Mouse (Mus musculus) cerebellum, postnatal 36 days (tissue): ENCODE results near the gene Atl1.

Source experiments
- DNase-seq, 2 experiments: peaks; one replicate each; pipeline ENCODE4 v3.0.0; 2021 to 2022; ENCODE audit warnings: mixed read lengths in 2 of 2

The Atl1 gene

GRCm38 (mm10) chr12:69885170-69885923 lies 7.1 kb upstream of the Atl1 start:
- no peak for DNase-seq

DNA sequence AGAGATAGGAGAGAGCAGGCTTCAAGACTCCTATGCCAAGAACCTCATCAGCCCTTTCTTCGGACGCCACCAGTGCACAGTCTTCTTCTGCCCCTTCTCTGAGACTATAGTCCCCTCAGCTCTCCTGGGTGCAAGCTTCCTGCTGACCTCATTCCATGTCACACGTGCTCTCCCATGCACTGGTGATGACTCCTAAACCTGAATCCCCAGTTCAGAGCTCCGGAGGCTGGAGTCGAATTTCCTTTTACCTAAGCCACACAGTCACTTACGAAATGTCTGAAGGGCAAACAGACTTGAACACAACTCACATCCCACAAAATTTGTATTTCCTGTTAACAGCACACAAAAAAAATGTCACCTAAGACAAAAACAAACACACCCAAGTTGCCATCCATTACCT lies 4.6 kb upstream of the Atl1 start:
- DNase-seq = no peak

DNA sequence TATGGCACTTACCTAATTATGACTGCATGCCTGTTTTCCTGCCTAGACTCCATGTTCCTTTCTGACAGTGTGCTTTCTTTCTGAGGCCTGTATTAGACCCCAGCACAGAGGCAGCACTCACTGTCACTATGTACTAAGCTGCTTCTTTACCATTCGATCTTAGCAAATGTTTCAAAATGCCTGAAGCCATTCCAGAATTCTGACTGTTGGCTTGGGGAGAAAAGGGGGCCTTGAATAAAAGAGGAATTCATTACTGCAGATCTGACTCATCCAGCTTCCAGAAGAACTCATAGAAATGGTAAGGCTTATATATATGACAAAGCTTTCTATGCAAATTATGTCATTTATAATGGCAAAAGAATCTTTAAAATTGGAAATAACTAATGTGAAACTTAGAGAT lies 4.1 kb upstream of the Atl1 start:
- DNase-seq = no peak

DNA sequence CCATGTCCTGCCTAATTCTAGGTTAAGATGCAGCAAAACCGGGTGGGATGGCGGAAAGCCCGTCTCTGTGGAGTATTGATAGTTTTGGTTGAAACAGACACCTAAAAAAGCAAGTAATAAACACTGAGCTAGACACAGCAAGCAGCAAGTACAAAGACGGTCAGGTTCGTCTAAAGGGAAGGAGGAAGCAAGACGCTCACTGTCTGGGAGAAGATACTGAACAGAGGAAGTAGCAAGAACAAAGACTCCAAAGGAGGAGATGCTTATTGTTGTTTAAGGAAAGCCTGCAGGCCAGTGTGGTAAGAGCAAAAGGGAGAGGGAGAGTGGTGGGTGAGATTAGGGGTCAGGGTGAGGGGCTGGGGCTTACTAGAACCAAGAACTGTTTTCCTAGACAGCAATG lies 2.4 kb upstream of the Atl1 start:
- no peak for DNase-seq

- no peak for DNase-seq
These were observed 1.9 kb upstream of the Atl1 start for GRCm38 (mm10) chr12:69890476-69890875.

DNA sequence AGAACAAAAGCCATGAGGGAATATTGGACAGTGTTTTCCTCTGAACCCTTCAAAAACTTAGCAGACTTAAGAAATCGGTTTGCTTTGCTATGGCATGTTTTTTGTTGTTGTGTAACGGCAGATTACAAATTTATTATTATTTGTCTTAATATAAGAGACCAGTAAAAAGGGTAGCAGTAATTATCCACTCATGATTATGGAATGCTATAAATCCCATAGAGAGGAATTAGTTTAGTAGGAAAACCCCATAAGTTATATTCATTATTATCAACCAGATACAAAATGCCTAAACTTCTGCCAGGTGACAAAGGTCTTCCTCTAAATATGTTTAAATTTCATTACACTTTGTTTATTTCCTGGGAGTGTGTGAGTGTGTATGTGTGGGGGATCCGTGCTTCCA lies 693 bp upstream of the Atl1 start:
- no peak for DNase-seq

GRCm38 (mm10) chr12:69893927-69894326 lies 1.5 kb downstream of the Atl1 start:
- DNase-seq = no peak

- no peak for DNase-seq
These were observed 2.6 kb downstream of the Atl1 start for GRCm38 (mm10) chr12:69895046-69895445.

DNA sequence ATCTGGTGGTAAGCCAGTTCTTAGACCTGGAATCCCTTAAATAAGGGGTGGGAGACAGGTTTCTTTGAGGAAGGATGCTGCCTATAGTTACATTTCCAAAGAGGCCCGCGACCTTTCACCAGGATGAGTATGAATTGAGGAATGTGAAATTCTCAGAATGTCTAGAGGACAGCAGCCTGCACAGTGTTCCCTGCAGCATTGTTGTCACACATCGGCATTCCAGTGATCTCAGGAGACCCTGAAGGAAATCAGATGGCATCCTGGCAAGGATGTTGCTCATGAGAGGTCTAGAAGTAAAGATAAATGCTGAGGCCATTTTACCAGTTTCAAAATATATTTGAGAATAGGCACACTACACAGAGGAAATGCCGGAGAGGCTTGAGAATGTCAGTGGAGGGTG lies 5.7 kb downstream of the Atl1 start:
- DNase-seq = no peak

DNA sequence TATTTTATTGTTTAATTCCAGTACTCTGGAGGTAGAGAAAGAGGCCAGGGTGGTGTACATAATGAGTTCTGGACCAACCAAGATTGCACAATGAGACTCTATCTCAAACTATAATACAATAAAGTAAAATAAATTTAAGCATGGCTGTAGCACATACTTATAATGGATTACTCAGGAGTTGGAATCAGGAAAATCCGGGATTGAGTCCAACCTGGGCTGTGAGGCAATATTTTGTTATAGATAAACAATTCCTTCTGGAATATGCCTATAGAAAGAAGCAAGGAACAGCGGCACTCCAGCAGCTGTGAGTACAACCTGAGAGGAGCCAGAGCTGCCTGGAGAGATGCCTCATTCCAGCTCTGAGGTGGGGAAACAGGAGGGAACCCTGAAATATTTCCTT lies 12.6 kb downstream of the Atl1 start:
- DNase-seq = no peak

GRCm38 (mm10) chr12:69907667-69908510 lies 15.5 kb downstream of the Atl1 start:
- peak; percentile 76 to 81 for DNase-seq

DNA sequence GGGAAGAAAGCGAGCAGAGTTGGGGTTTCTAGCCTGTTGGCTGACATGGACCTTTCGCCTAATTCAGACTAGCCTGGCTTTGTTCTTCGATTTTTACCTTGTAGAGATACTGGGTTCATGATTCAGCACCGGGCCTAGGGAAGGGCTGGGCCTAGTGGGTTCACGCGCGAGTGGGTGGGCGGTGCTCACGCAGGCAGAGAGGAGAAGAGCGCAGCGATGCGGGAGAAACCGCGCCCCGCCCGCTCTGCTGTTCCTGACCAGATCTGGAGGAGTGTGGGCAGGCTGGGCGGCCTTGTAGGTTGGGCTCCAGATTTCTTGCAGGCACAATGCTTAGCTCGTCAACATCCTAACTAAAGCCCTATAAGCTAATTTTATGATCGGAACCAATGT lies 16.1 kb downstream of the Atl1 start:
- peak; percentile 75 to 82 for DNase-seq

DNA sequence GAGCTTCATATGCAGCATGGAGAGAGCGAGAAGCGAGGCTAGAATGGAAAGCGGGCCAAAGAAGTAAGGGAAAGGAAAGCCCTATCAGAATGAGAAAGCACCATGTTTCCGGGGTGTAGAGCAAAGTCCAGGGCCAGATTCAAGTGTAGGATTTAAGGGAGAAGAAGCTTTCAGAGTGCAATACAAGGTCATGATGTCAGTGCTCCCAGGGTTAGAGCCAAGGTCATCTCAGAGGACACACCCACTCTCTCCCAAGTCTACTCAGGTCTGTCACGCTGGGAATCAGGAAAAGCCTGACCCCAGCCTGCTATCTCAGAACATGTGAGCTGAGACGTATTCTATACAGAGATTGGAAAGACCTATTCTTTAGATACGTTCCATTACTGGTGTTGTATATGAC lies 19.5 kb downstream of the Atl1 start:
- no peak for DNase-seq

DNA sequence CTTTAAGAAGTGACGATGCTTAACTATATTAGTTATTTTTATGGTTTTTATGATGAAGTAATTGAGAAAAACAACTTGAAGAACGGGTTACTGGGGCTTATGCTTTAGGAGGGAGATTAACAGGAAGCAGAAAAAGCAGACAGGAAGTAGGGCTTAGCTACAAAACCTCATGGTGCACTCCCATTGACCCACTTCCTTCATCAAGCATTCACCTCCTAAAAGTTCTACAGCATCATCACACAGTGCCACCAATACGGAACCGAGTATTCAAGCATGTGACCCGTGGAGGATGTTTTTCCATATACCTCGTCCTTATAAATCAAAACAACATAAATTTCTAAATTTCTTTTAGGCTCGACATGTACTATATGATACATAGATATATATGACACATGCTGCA lies 20.3 kb downstream of the Atl1 start:
- DNase-seq = no peak

GRCm38 (mm10) chr12:69917870-69918269 lies 25.5 kb downstream of the Atl1 start:
- no peak for DNase-seq

DNA sequence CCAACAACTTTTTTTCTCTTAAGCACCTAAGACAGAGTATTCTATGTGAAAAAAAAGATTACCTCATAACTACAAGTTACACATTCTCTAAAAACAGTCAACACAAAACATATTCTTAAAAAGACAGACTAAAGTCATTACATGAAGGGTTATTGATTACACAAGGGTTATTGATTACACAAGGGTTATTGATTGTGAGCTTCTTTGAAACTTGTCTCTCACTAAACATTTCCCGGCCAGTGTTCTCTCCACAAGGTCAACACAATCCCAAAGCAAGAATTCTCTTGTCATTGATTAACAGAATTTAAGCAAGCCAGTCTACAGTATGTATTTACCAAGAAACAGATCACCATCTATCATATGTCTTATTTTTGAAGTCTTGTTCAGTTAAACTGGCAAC lies 29.7 kb downstream of the Atl1 start:
- DNase-seq = no peak

- no peak for DNase-seq
These were observed 30.7 kb downstream of the Atl1 start for GRCm38 (mm10) chr12:69923128-69923527.

GRCm38 (mm10) chr12:69923603-69924002 lies 31.2 kb downstream of the Atl1 start:
- DNase-seq = no peak

DNA sequence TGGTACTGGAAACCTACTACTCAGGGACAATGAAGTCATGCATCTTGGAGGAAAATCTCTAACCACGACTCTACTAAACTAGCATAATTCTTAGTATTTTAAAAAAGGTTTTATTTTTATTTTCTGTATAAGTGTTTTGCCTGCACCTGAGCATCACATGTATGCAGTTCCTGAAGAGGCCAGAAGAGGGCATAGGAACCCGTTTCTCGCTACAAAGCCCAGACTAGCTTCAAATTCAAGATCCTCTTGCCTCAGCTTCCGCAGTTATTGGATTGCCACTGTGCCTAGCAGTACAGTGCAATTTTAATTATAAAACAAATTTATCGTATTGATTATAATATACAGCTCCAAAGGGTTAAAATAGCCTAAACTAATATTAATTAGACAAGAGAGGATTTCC lies 31.6 kb downstream of the Atl1 start:
- peak; percentile 12 to 39 for DNase-seq

- no peak for DNase-seq
These were observed 34.3 kb downstream of the Atl1 start for GRCm38 (mm10) chr12:69926716-69927115.

- no peak for DNase-seq
These were observed 45.3 kb downstream of the Atl1 start for GRCm38 (mm10) chr12:69937731-69938130.

GRCm38 (mm10) chr12:69939291-69939690 lies 46.9 kb downstream of the Atl1 start:
- DNase-seq = no peak

DNA sequence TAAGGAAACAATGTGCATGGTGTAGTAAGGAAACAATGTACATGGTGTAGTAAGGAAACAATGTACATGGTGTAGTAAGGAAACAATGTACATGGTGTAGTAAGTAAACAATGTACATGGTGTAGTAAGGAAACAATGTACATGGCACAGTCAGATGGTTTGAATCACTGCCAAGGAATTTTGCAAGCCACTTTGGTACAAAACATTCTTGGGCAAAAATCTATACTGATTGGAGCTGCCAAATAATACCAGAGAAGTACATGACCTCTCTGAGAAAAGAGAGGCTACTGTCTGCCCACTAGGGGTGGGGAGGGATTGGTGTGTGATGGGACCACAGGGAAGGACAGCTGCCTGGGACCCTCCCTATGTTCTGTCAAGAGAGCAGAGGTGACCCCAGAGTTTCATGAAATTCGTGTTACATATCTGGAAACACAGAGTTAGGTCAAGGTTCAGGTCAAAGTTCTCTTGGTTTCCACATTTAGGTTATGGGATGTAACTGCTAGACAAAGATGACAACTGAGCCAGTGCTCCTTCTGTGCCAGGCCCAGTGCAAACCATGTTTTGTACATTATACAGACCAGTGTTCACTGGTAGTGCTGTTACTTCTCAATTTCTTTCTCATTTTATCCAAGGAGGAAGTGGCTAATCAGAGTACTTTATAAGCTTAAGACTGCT lies 49.4 kb downstream of the Atl1 start:
- no peak for DNase-seq

DNA sequence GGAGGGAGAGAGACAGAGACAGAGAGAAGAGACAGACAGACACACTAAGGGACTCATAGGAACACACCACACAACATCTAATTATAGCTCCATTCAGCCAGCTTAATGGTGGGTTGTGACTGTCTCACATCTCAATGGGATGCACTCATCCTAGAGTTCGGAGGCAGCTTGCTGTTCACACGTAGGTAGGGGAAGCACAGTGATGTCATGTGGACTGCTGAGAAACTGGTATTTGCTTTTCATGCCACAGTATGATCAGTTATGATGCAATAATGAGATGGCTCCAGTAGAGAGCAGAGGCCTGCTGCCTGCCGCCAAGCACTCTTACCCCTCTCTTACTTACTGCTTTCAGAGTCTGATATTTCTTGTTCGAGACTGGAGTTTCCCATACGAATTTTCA lies 53.4 kb downstream of the Atl1 start:
- no peak for DNase-seq
